Mouse (Mus musculus) heart, embryonic 15.5 days (tissue): ENCODE measurements around the gene Fggy. TPM values are rescaled to one million over a fixed set of nuclear protein-coding genes. Genes with fewer than 3 reads are reported as not detected.

Experiments
- ATAC-seq: fragments of 200-750 bp; cut with Nextera tagmentation; replicated peaks from 2 replicates; pipeline ENCODE4 v1.8.0; 2017; ENCODE audit warnings: low read depth, moderate TSS enrichment; ENCODE audit not compliant: insufficient number of reproducible peaks, insufficient read depth, low FRiP score
- H3K27ac ChIP-seq: fragments of 300-500 bp; sonication (generic); 2 replicates; pipeline ENCODE4 v1.5.1; 2015; ENCODE audit warnings: mild to moderate bottlenecking, inconsistent platforms
- H3K27me3 ChIP-seq: fragments of 300-500 bp; sonication (generic); 2 replicates; pipeline ENCODE4 v1.6.1; 2015; ENCODE audit warnings: inconsistent platforms
- H3K36me3 ChIP-seq: fragments of 300-500 bp; sonication (generic); 2 replicates; pipeline ENCODE4 v1.6.1; 2015; ENCODE audit warnings: mild to moderate bottlenecking, inconsistent platforms
- H3K4me1 ChIP-seq: fragments of 300-500 bp; sonication (generic); replicated peaks from 2 replicates; pipeline ENCODE4 v1.6.1; 2015; ENCODE audit warnings: inconsistent platforms
- H3K4me2 ChIP-seq: fragments of 300-500 bp; sonication (generic); 2 replicates; pipeline ENCODE4 v1.6.1; 2015; ENCODE audit warnings: inconsistent platforms, mild to moderate bottlenecking, moderate library complexity
- H3K4me3 ChIP-seq: fragments of 300-500 bp; sonication (generic); 2 replicates; pipeline ENCODE4 v1.5.1; 2015; ENCODE audit warnings: mild to moderate bottlenecking, inconsistent platforms
- H3K9ac ChIP-seq: fragments of 300-500 bp; sonication (generic); 2 replicates; pipeline ENCODE4 v1.6.1; 2015; ENCODE audit warnings: mild to moderate bottlenecking, inconsistent platforms
- H3K9me3 ChIP-seq: fragments of 300-500 bp; sonication (generic); replicated peaks from 2 replicates; pipeline ENCODE4 v1.6.1; 2016; ENCODE audit warnings: inconsistent platforms
- WGBS: fragments of 180-500 bp; shearing (Covaris S2); methylation state at CpG from one replicate; pipeline ENCODE4 v1.1.7; 2015; ENCODE audit warnings: mixed read lengths; 5-methylcytosine and 5-hydroxymethylcytosine counted together
- polyA plus RNA-seq: library from polyadenylated mRNA; unstranded; fragments of >200 nt; fragmentation: Nextera tagmentation; extraction: Ambion mirVana; gene quantifications from 2 replicates; pipeline ENCODE4 v1.2.1, GENCODE M21; 2015

Gene Fggy
- polyA plus RNA-seq, 1 experiment from 2014 or later = 4.5 TPM

GRCm38 (mm10) chr4:95644048-95644447 lies 86.7 kb downstream of the Fggy start:
- Histone ChIP-seq H3K9ac (no peak overlapping the region), H3K9me3 (no peaks in the 10 kb centered on the region), H3K27me3 (no peaks in the 10 kb centered on the region), H3K4me2 (no peak overlapping the region), H3K27ac (no peak overlapping the region), H3K4me3 (no peak overlapping the region), H3K36me3 (no peaks in the 10 kb centered on the region), H3K4me1 (no peaks in the 10 kb centered on the region)
- no peak for ATAC-seq
- whole genome bisulfite sequencing = 69% methylated on average over 5 of the region's 5 CpGs

- WGBS = 61% methylated on average over 3 of the region's 3 CpGs
- ATAC-seq = no peak
Observed at GRCm38 (mm10) chr4:95648801-95649551, 91.7 kb downstream of the Fggy start.

GRCm38 (mm10) chr4:95649552-95649905 lies 92.2 kb downstream of the Fggy start:
- H3K9me3 ChIP-seq = no peaks in the 10 kb centered on the region
- H3K4me3 ChIP-seq = no peak overlapping the region
- H3K4me2 ChIP-seq = no peak overlapping the region
- WGBS = 86% methylated on average over 3 of the region's 3 CpGs
- H3K9ac ChIP-seq = no peak overlapping the region
- no peak for ATAC-seq
- H3K4me1 ChIP-seq = peaks cover 11% of the 10 kb centered on the region
- no peaks in the 10 kb centered on the region for H3K27me3 ChIP-seq
- no peak overlapping the region for H3K27ac ChIP-seq
- no peaks in the 10 kb centered on the region for H3K36me3 ChIP-seq

More at GRCm38 (mm10) chr4:95648801-95649551, 91.7 kb downstream of the Fggy start:
- H3K4me1 ChIP-seq = peaks cover 11% of the 10 kb centered on the region
- H3K9ac ChIP-seq = no peak overlapping the region
- H3K9me3 ChIP-seq = no peaks in the 10 kb centered on the region
- H3K27me3 ChIP-seq = no peaks in the 10 kb centered on the region
- H3K4me3 ChIP-seq = no peak overlapping the region
- no peak overlapping the region for H3K27ac ChIP-seq
- no peak overlapping the region for H3K4me2 ChIP-seq
- H3K36me3 ChIP-seq = no peaks in the 10 kb centered on the region

- Histone ChIP-seq H3K4me1 (peaks cover 11% of the 10 kb centered on the region), H3K27ac (no peak overlapping the region), H3K27me3 (no peaks in the 10 kb centered on the region), H3K4me2 (no peak overlapping the region), H3K36me3 (no peaks in the 10 kb centered on the region), H3K9ac (no peak overlapping the region), H3K9me3 (no peaks in the 10 kb centered on the region), H3K4me3 (no peak overlapping the region)
- ATAC-seq = no peak
- whole genome bisulfite sequencing = 88% methylated on average over 6 of the region's 6 CpGs
Observed at GRCm38 (mm10) chr4:95649980-95650379, 92.7 kb downstream of the Fggy start.

- WGBS = 45% methylated on average over 6 of the region's 6 CpGs
- ATAC-seq = 0 out of 2 replicates have a peak, but pooled peaks have one; percentile 31
- H3K4me3 ChIP-seq = no peak overlapping the region
- H3K36me3 ChIP-seq = no peaks in the 10 kb centered on the region
- H3K27me3 ChIP-seq = no peaks in the 10 kb centered on the region
- H3K4me1 ChIP-seq = peaks cover 11% of the 10 kb centered on the region
- H3K9ac ChIP-seq = no peak overlapping the region
- H3K27ac ChIP-seq = no peak overlapping the region
- H3K9me3 ChIP-seq = no peaks in the 10 kb centered on the region
- H3K4me2 ChIP-seq = no peak overlapping the region
Observed at GRCm38 (mm10) chr4:95652044-95652443, 94.7 kb downstream of the Fggy start.

GRCm38 (mm10) chr4:95653296-95653912 lies 96.1 kb downstream of the Fggy start:
- 57% methylated on average over 3 of the region's 4 CpGs for WGBS
- H3K9ac ChIP-seq = no peak overlapping the region
- no peaks in the 10 kb centered on the region for H3K36me3 ChIP-seq
- H3K27ac ChIP-seq = no peak overlapping the region
- no peaks in the 10 kb centered on the region for H3K27me3 ChIP-seq
- no peak overlapping the region for H3K4me3 ChIP-seq
- peaks cover 11% of the 10 kb centered on the region for H3K4me1 ChIP-seq
- no peak overlapping the region for H3K4me2 ChIP-seq
- ATAC-seq = no peak
- no peaks in the 10 kb centered on the region for H3K9me3 ChIP-seq

- 46% methylated on average over 4 of the region's 4 CpGs for WGBS
- no peaks in the 10 kb centered on the region for H3K36me3 ChIP-seq
- no peaks in the 10 kb centered on the region for H3K27me3 ChIP-seq
- H3K9ac ChIP-seq = no peak overlapping the region
- no peak overlapping the region for H3K4me3 ChIP-seq
- H3K9me3 ChIP-seq = no peaks in the 10 kb centered on the region
- no peak overlapping the region for H3K27ac ChIP-seq
- H3K4me2 ChIP-seq = no peak overlapping the region
- H3K4me1 ChIP-seq = peaks cover 11% of the 10 kb centered on the region
- no peak for ATAC-seq
Observed at GRCm38 (mm10) chr4:95653913-95654301, 96.6 kb downstream of the Fggy start.

- H3K36me3 ChIP-seq = no peaks in the 10 kb centered on the region
- ATAC-seq = no peak
- H3K27ac ChIP-seq = no peak overlapping the region
- H3K9me3 ChIP-seq = no peaks in the 10 kb centered on the region
- peaks cover 3% of the 10 kb centered on the region for H3K4me1 ChIP-seq
- H3K4me3 ChIP-seq = no peak overlapping the region
- H3K4me2 ChIP-seq = no peak overlapping the region
- no peak overlapping the region for H3K9ac ChIP-seq
- WGBS = 47% methylated on average over 3 of the region's 3 CpGs
- H3K27me3 ChIP-seq = no peaks in the 10 kb centered on the region
Observed at GRCm38 (mm10) chr4:95659024-95659423, 101.7 kb downstream of the Fggy start.

- no peak overlapping the region for H3K27ac ChIP-seq
- H3K4me2 ChIP-seq = no peak overlapping the region
- H3K4me1 ChIP-seq = peaks cover 3% of the 10 kb centered on the region
- no peaks in the 10 kb centered on the region for H3K36me3 ChIP-seq
- no peak overlapping the region for H3K4me3 ChIP-seq
- no peaks in the 10 kb centered on the region for H3K27me3 ChIP-seq
- WGBS = 70% methylated on average over 4 of the region's 4 CpGs
- no peak for ATAC-seq
- H3K9ac ChIP-seq = no peak overlapping the region
- no peaks in the 10 kb centered on the region for H3K9me3 ChIP-seq
Observed at GRCm38 (mm10) chr4:95663596-95663995, 106.3 kb downstream of the Fggy start.

- no peaks in the 10 kb centered on the region for H3K27me3 ChIP-seq
- no peaks in the 10 kb centered on the region for H3K36me3 ChIP-seq
- no peak overlapping the region for H3K4me3 ChIP-seq
- H3K4me2 ChIP-seq = no peak overlapping the region
- H3K9ac ChIP-seq = no peak overlapping the region
- no peak overlapping the region for H3K27ac ChIP-seq
- H3K9me3 ChIP-seq = no peaks in the 10 kb centered on the region
- ATAC-seq = no peak
- WGBS = 75% methylated on average over 3 of the region's 3 CpGs
- H3K4me1 ChIP-seq = no peaks in the 10 kb centered on the region; the same call in 1 of the 2 replicates
Observed at GRCm38 (mm10) chr4:95664327-95664726, 107.0 kb downstream of the Fggy start.

GRCm38 (mm10) chr4:95666284-95666889 lies 109.1 kb downstream of the Fggy start:
- Histone ChIP-seq H3K4me1 (no peaks in the 10 kb centered on the region), H3K4me2 (no peak overlapping the region), H3K4me3 (no peak overlapping the region), H3K27me3 (no peaks in the 10 kb centered on the region), H3K9me3 (no peaks in the 10 kb centered on the region), H3K36me3 (no peaks in the 10 kb centered on the region), H3K9ac (no peak overlapping the region), H3K27ac (no peak overlapping the region)
- WGBS = 71% methylated on average over 7 of the region's 7 CpGs
- no peak for ATAC-seq
